Mouse (Mus musculus): Measurements from ENCODE around the gene Lpin1. TPM values are rescaled to one million over a fixed set of nuclear protein-coding genes. Genes with fewer than 3 reads are reported as not detected.

The Lpin1 gene
- polyA plus RNA-seq, 1 experiment from 2014 or later, result 11.6 TPM

DNA sequence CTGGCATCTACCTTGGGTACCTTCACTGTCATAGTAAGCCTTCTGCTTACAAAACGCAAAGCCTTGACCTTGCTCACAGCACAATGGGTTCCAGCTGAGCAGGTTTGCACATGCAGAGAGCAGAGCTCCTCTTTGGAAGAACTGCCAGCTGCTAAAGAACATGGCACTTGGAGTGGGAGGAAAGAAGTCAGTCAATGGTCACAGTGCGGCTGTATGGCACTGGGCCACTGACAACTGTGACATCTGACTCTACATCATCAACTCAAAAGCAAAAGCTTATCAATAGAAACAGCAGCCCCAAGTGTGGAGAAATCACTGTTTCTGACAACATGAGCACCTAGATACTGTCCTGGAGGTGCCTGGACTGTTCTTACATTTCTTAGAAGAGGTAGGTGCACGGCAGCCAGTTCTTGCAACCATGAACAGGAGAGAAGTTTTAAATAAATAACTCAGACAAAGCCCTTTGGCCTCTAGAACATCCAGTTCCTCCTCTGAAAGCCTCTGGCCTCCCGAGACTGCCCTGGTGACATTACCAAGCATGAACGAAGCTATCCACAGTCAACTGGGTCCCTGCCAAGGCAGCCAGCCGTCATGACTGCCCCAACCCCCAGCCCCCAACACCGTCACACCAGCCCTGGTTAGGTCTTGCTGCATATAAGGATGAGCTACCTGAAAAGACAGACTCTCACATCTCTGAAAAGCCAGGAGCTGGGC lies 19.5 kb upstream of the Lpin1 start:
- no peak overlapping the region for H3K9ac ChIP-seq (ENCODE audit: low read length)
- no peak overlapping the region for H3K4me2 ChIP-seq (ENCODE audit: low read length)
- H3K4me3 ChIP-seq (ENCODE audit: low read depth, low read length), result no peak overlapping the region
- DNase-seq (ENCODE audit: low spot score), result no peak
- no peaks in the 10 kb centered on the region for H3K36me3 ChIP-seq (ENCODE audit: control insufficient read depth, insufficient read depth, low read length)
- no peak for ATAC-seq
- no peaks in the 10 kb centered on the region for H3K27me3 ChIP-seq (replicated peaks; ENCODE audit: control insufficient read depth, insufficient read depth, low read length)
- H3K4me1 ChIP-seq (ENCODE audit: control insufficient read depth, insufficient read depth, low read length), result no peaks in the 10 kb centered on the region
- H3K9me3 ChIP-seq (replicated peaks; ENCODE audit: control insufficient read depth, low read length), result no peaks in the 10 kb centered on the region
- H3K27ac ChIP-seq (ENCODE audit: low read depth, low read length), result no peak overlapping the region
- 75% methylated on average over 7 of the region's 7 CpGs for WGBS

- no peak overlapping the region for H3K9ac ChIP-seq (ENCODE audit: low read length)
- no peak for DNase-seq (ENCODE audit: low spot score)
- H3K4me3 ChIP-seq (ENCODE audit: low read depth, low read length), result no peak overlapping the region
- ATAC-seq, result no peak
- H3K4me2 ChIP-seq (ENCODE audit: low read length), result no peak overlapping the region
- H3K9me3 ChIP-seq (replicated peaks; ENCODE audit: control insufficient read depth, low read length), result no peaks in the 10 kb centered on the region
- no peaks in the 10 kb centered on the region for H3K27me3 ChIP-seq (replicated peaks; ENCODE audit: control insufficient read depth, insufficient read depth, low read length)
- peaks cover 14% of the 10 kb centered on the region for H3K4me1 ChIP-seq (ENCODE audit: control insufficient read depth, insufficient read depth, low read length)
- H3K27ac ChIP-seq (ENCODE audit: low read depth, low read length), result no peak overlapping the region
- WGBS, result 84% methylated on average over 3 of the region's 3 CpGs
- no peaks in the 10 kb centered on the region for H3K36me3 ChIP-seq (ENCODE audit: control insufficient read depth, insufficient read depth, low read length)
Observed at GRCm38 (mm10) chr12:16620230-16620629, 9.5 kb upstream of the Lpin1 start.

GRCm38 (mm10) chr12:16619453-16619852 lies 8.7 kb upstream of the Lpin1 start:
- no peaks in the 10 kb centered on the region for H3K9me3 ChIP-seq (replicated peaks; ENCODE audit: control insufficient read depth, low read length)
- no peaks in the 10 kb centered on the region for H3K27me3 ChIP-seq (replicated peaks; ENCODE audit: control insufficient read depth, insufficient read depth, low read length)
- no peak overlapping the region for H3K9ac ChIP-seq (ENCODE audit: low read length)
- H3K36me3 ChIP-seq (ENCODE audit: control insufficient read depth, insufficient read depth, low read length), result no peaks in the 10 kb centered on the region
- no peak overlapping the region for H3K4me3 ChIP-seq (ENCODE audit: low read depth, low read length)
- H3K4me1 ChIP-seq (ENCODE audit: control insufficient read depth, insufficient read depth, low read length), result peaks cover 14% of the 10 kb centered on the region
- H3K27ac ChIP-seq (ENCODE audit: low read depth, low read length), result peak overlapping the region; percentile 55; the same call in 1 of the 2 replicates
- WGBS, result 60% methylated on average over 6 of the region's 6 CpGs
- ATAC-seq (peak; percentile 73), DNase-seq (ENCODE audit: low spot score) (peak; percentile 68)
- no peak overlapping the region for H3K4me2 ChIP-seq (ENCODE audit: low read length)

DNA sequence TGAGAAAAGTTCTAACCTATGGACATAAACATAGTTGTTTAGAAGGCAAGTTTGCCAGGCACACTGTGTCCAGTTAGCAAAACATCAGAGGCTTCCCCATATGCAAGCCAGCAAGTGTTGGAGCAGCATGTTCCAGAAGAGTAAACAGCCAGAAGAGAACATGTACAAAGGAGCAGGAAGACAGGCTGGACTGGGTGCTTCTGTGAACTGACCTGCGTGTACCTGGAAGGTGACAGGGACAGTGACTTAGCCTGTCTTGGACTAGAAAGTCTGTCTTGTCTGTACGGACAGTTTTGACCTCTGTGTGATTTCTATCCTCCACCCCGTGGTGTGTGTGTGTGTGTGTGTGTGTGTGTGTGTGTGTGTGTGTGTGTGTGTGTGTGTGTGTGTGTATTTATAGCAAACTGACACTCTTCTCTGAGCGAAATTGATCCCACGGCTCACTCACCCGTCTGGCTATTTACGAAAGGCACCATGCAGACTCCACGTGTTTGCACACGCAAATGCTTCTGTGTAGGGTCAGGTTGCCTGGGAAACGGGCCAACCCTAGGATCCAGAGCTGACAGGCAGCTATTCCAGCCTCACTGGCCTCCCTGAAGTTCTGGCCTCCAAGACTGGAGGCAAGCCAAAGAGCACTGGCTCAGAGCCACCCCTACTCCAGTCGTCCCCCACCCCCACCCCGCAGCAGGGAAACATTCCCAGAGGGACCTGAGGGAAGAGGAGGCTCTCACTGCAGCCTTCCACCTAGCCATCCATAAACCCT lies 7.9 kb upstream of the Lpin1 start:
- Histone ChIP-seq H3K36me3 (ENCODE audit: control insufficient read depth, insufficient read depth, low read length) (no peaks in the 10 kb centered on the region), H3K9me3 (replicated peaks; ENCODE audit: control insufficient read depth, low read length) (no peaks in the 10 kb centered on the region), H3K4me1 (ENCODE audit: control insufficient read depth, insufficient read depth, low read length) (peaks cover 14% of the 10 kb centered on the region), H3K9ac (ENCODE audit: low read length) (no peak overlapping the region), H3K27ac (ENCODE audit: low read depth, low read length) (peak overlapping the region; percentile 21; the same call in 1 of the 2 replicates), H3K27me3 (replicated peaks; ENCODE audit: control insufficient read depth, insufficient read depth, low read length) (no peaks in the 10 kb centered on the region), H3K4me3 (ENCODE audit: low read depth, low read length) (no peak overlapping the region), H3K4me2 (ENCODE audit: low read length) (no peak overlapping the region)
- ATAC-seq, result peak; percentile 91
- 11% methylated on average over 12 of the region's 12 CpGs for WGBS
- DNase-seq (ENCODE audit: low spot score), result peak; percentile 93

- DNase-seq (ENCODE audit: low spot score) (no peak), ATAC-seq (no peak)
- H3K4me3 ChIP-seq (ENCODE audit: low read depth, low read length), result no peak overlapping the region
- no peak overlapping the region for H3K9ac ChIP-seq (ENCODE audit: low read length)
- H3K9me3 ChIP-seq (replicated peaks; ENCODE audit: control insufficient read depth, low read length), result no peaks in the 10 kb centered on the region
- H3K4me2 ChIP-seq (ENCODE audit: low read length), result no peak overlapping the region
- no peaks in the 10 kb centered on the region for H3K27me3 ChIP-seq (replicated peaks; ENCODE audit: control insufficient read depth, insufficient read depth, low read length)
- WGBS, result 76% methylated on average over 2 of the region's 2 CpGs
- H3K4me1 ChIP-seq (ENCODE audit: control insufficient read depth, insufficient read depth, low read length), result peaks cover 14% of the 10 kb centered on the region
- no peaks in the 10 kb centered on the region for H3K36me3 ChIP-seq (ENCODE audit: control insufficient read depth, insufficient read depth, low read length)
- H3K27ac ChIP-seq (ENCODE audit: low read depth, low read length), result no peak overlapping the region
Observed at GRCm38 (mm10) chr12:16615738-16616137, 5.0 kb upstream of the Lpin1 start.

GRCm38 (mm10) chr12:16614556-16614955 lies 3.8 kb upstream of the Lpin1 start:
- DNase-seq (ENCODE audit: low spot score) (no peak), ATAC-seq (no peak)
- H3K4me1 ChIP-seq (ENCODE audit: control insufficient read depth, insufficient read depth, low read length), result peaks cover 10% of the 10 kb centered on the region
- H3K9me3 ChIP-seq (replicated peaks; ENCODE audit: control insufficient read depth, low read length), result no peaks in the 10 kb centered on the region
- no peak overlapping the region for H3K4me3 ChIP-seq (ENCODE audit: low read depth, low read length)
- 79% methylated on average over 3 of the region's 3 CpGs for WGBS
- no peak overlapping the region for H3K4me2 ChIP-seq (ENCODE audit: low read length)
- H3K27ac ChIP-seq (ENCODE audit: low read depth, low read length), result no peak overlapping the region
- no peaks in the 10 kb centered on the region for H3K36me3 ChIP-seq (ENCODE audit: control insufficient read depth, insufficient read depth, low read length)
- no peaks in the 10 kb centered on the region for H3K27me3 ChIP-seq (replicated peaks; ENCODE audit: control insufficient read depth, insufficient read depth, low read length)
- H3K9ac ChIP-seq (ENCODE audit: low read length), result no peak overlapping the region

- WGBS, result 78% methylated on average over 5 of the region's 5 CpGs
Observed at GRCm38 (mm10) chr12:16605624-16606023, 5.1 kb downstream of the Lpin1 start.

DNA sequence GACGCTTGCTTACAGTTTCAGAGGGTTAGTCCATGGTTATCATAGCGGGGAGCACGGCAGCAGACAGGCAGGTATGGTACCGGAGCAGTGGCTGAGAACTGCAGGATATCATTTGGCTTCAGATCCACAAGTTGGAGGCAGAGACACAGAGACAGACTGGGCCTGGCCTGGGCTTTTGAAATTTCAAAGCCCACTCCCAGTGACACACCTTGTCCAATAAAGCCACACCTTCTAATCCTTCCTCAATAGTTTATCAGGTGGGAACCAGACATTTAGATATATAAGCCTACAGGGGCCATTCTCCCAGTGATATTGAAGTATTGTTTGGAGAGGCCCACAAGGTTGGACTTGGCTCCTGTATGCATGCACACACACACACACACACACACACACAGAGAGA lies 8.5 kb downstream of the Lpin1 start:
- no peaks in the 10 kb centered on the region for H3K36me3 ChIP-seq (ENCODE audit: control insufficient read depth, insufficient read depth, low read length)
- no peak for ATAC-seq

More at GRCm38 (mm10) chr12:16605624-16606023, 5.1 kb downstream of the Lpin1 start:
- no peaks in the 10 kb centered on the region for H3K36me3 ChIP-seq (ENCODE audit: control insufficient read depth, insufficient read depth, low read length)
- no peaks in the 10 kb centered on the region for H3K4me1 ChIP-seq (ENCODE audit: control insufficient read depth, insufficient read depth, low read length)
- H3K9ac ChIP-seq (ENCODE audit: low read length), result no peak overlapping the region
- H3K9me3 ChIP-seq (replicated peaks; ENCODE audit: control insufficient read depth, low read length), result no peaks in the 10 kb centered on the region
- DNase-seq (ENCODE audit: low spot score), result no peak
- H3K4me2 ChIP-seq (ENCODE audit: low read length), result no peak overlapping the region
- no peak overlapping the region for H3K4me3 ChIP-seq (ENCODE audit: low read depth, low read length)
- ATAC-seq, result no peak
- no peaks in the 10 kb centered on the region for H3K27me3 ChIP-seq (replicated peaks; ENCODE audit: control insufficient read depth, insufficient read depth, low read length)
- no peak overlapping the region for H3K27ac ChIP-seq (ENCODE audit: low read depth, low read length)

DNA sequence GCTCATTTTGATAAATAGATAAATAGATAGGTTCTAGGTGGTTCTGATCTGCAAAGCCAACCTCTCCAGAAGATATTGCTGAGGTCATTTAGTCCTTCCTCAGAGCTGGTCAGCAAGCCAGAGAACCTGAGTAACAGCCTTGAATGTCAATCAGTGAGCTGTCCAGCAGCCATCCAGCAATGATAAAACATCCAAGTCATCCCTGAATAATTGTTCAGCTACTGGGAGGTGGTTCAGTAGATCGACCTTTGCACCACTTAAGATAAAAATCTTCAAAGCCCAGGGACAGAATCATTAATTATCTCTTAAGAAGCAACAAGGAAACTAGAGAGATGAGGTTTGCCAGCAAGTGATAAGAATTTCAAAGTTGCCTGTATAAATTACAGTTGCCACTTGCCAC lies 10.4 kb downstream of the Lpin1 start:
- Histone ChIP-seq H3K36me3 (ENCODE audit: control insufficient read depth, insufficient read depth, low read length) (no peaks in the 10 kb centered on the region), H3K4me2 (ENCODE audit: low read length) (no peak overlapping the region), H3K27me3 (replicated peaks; ENCODE audit: control insufficient read depth, insufficient read depth, low read length) (no peaks in the 10 kb centered on the region), H3K4me1 (ENCODE audit: control insufficient read depth, insufficient read depth, low read length) (no peaks in the 10 kb centered on the region), H3K9ac (ENCODE audit: low read length) (no peak overlapping the region), H3K9me3 (replicated peaks; ENCODE audit: control insufficient read depth, low read length) (no peaks in the 10 kb centered on the region), H3K4me3 (ENCODE audit: low read depth, low read length) (no peak overlapping the region), H3K27ac (ENCODE audit: low read depth, low read length) (no peak overlapping the region)
- ATAC-seq (no peak), DNase-seq (ENCODE audit: low spot score) (no peak)
- WGBS, result 71% methylated on average over 1 of the region's 1 CpGs

More for the DNA sequence above, 8.5 kb downstream of the Lpin1 start:
- no peak for DNase-seq (ENCODE audit: low spot score)
- H3K4me1 ChIP-seq (ENCODE audit: control insufficient read depth, insufficient read depth, low read length), result no peaks in the 10 kb centered on the region
- H3K9me3 ChIP-seq (replicated peaks; ENCODE audit: control insufficient read depth, low read length), result no peaks in the 10 kb centered on the region
- H3K4me2 ChIP-seq (ENCODE audit: low read length), result no peak overlapping the region
- no peaks in the 10 kb centered on the region for H3K27me3 ChIP-seq (replicated peaks; ENCODE audit: control insufficient read depth, insufficient read depth, low read length)
- no peak overlapping the region for H3K9ac ChIP-seq (ENCODE audit: low read length)
- H3K27ac ChIP-seq (ENCODE audit: low read depth, low read length), result no peak overlapping the region
- H3K4me3 ChIP-seq (ENCODE audit: low read depth, low read length), result no peak overlapping the region
- 87% methylated on average over 4 of the region's 4 CpGs for WGBS
